Mouse (Mus musculus): ENCODE measurements at regions not wholly inside any gene's neighbourhood (a gene's known extent, or its start where the extent isn't known, plus 50 kb on each side); places are given as distances from the start of the nearest gene placed in this dataset.
"Not testable (repeated sequence)": the region's sequence is repeated elsewhere in the genome, so short reads cannot be mapped to it uniquely, and the experiment has no call there.

- DNase-seq = no peak
Observed at GRCm38 (mm10) chr11:63211501-63211900, 82.7 kb downstream of the Pmp22 start.

- DNase-seq = peak; percentile 69 to 71
Observed at GRCm38 (mm10) chr11:63213043-63213442, 84.3 kb downstream of the Pmp22 start.

- DNase-seq = no peak
Observed at GRCm38 (mm10) chr11:63213901-63214425, 85.2 kb downstream of the Pmp22 start.

- DNase-seq = no peak
Observed at GRCm38 (mm10) chr11:63215993-63216392, 87.2 kb downstream of the Pmp22 start.

- DNase-seq = no peak
Observed at GRCm38 (mm10) chr11:63217049-63217448, 88.3 kb downstream of the Pmp22 start.

- DNase-seq = no peak
Observed at GRCm38 (mm10) chr11:63226471-63226870, 97.7 kb downstream of the Pmp22 start.

- no peak for DNase-seq
Observed at GRCm38 (mm10) chr11:63230786-63231185, 102.0 kb downstream of the Pmp22 start.

- DNase-seq = no peak
Observed at GRCm38 (mm10) chr11:63233172-63233966, 104.6 kb downstream of the Pmp22 start.

GRCm38 (mm10) chr11:63234481-63234880 lies 105.7 kb downstream of the Pmp22 start:
- no peak for DNase-seq

- DNase-seq = no peak
Observed at GRCm38 (mm10) chr11:63238655-63239054, 109.9 kb downstream of the Pmp22 start.

GRCm38 (mm10) chr11:63243906-63244416 lies 115.2 kb downstream of the Pmp22 start:
- DNase-seq = no peak

GRCm38 (mm10) chr11:63245041-63245440 lies 116.3 kb downstream of the Pmp22 start:
- no peak for DNase-seq

GRCm38 (mm10) chr11:63246052-63246661 lies 117.4 kb downstream of the Pmp22 start:
- DNase-seq = no peak

- no peak for DNase-seq
Observed at GRCm38 (mm10) chr11:63252012-63252856, 123.5 kb downstream of the Pmp22 start.

- no peak for DNase-seq
Observed at GRCm38 (mm10) chr11:63252968-63253602, 124.3 kb downstream of the Pmp22 start.

GRCm38 (mm10) chr11:63264432-63265061 lies 135.8 kb downstream of the Pmp22 start:
- peak in 1 of 2 experiments; percentile 18 for DNase-seq

- not testable (repeated sequence) for DNase-seq
Observed at GRCm38 (mm10) chr11:63266290-63266689, 137.5 kb downstream of the Pmp22 start.

GRCm38 (mm10) chr11:63276641-63277040 lies 147.9 kb downstream of the Pmp22 start:
- DNase-seq = no peak

GRCm38 (mm10) chr11:63281839-63282238 lies 153.1 kb downstream of the Pmp22 start:
- no peak for DNase-seq

- no peak for DNase-seq
Observed at GRCm38 (mm10) chr11:63282541-63282940, 153.8 kb downstream of the Pmp22 start.

GRCm38 (mm10) chr11:63286026-63286425 lies 157.2 kb downstream of the Pmp22 start:
- no peak for DNase-seq

- DNase-seq = no peak
Observed at GRCm38 (mm10) chr11:63287766-63288165, 159.0 kb downstream of the Pmp22 start.

Data from lung, adult 18-20 months (tissue).